Mouse (Mus musculus) CD4-positive naive resting alpha-beta T cell, adult 76 days (primary cell): Measurements from ENCODE around the gene Ssr2. TPM values are rescaled to one million over a fixed set of nuclear protein-coding genes. Genes with fewer than 3 reads are reported as not detected.

Experiments
- total RNA-seq: library from RNA; stranded (reverse); gene quantifications from one replicate; pipeline ENCODE4 v1.2.4, GENCODE M21; 2023

The Ssr2 gene
- total RNA-seq = 61.2 TPM

GRCm38 (mm10) chr3:88575540-88575939 lies at the start of gene Ssr2:
Gene Ssr2, plus strand, starts transcription at chr3:88575876.

GRCm38 (mm10) chr3:88532299-88532674 lies 43.4 kb upstream of the Ssr2 start, which contains the start of gene Mex3a:
Gene Mex3a, plus strand, starts transcription at chr3:88532395.

GRCm38 (mm10) chr3:88548180-88548917 lies 27.3 kb upstream of the Ssr2 start, which contains the start of gene Rab25:
Gene Rab25, minus strand, starts transcription at chr3:88548300.

GRCm38 (mm10) chr3:88552676-88553524 lies 22.8 kb upstream of the Ssr2 start, which contains the start of gene Lamtor2:
Gene Lamtor2, minus strand, starts transcription at chr3:88553074.

GRCm38 (mm10) chr3:88553525-88553879 lies 22.2 kb upstream of the Ssr2 start, which contains the start of gene Ubqln4:
Gene Ubqln4, plus strand, starts transcription at chr3:88553758.

GRCm38 (mm10) chr3:88605666-88606065 lies 30.0 kb downstream of the Ssr2 start, which contains the start of gene Arhgef2:
Gene Arhgef2, plus strand, starts transcription at chr3:88605966.

Other genes starting within 250 kb of the Ssr2 start
- gene Tmem79, start 239.7 kb upstream of the Ssr2 start, total RNA-seq = 0.62 TPM
- 131 TPM for gene Smg5, start 239.6 kb upstream of the Ssr2 start, total RNA-seq
- gene Paqr6, start 211.3 kb upstream of the Ssr2 start, total RNA-seq = not detected
- gene Bglap3, start 203.1 kb upstream of the Ssr2 start, total RNA-seq = not detected
- gene Bglap2, start 197.2 kb upstream of the Ssr2 start, total RNA-seq = not detected
- gene Bglap, start 191.4 kb upstream of the Ssr2 start, total RNA-seq = not detected
- 49.6 TPM for gene Pmf1, start 165.5 kb upstream of the Ssr2 start, total RNA-seq
- gene Slc25a44, start 150.7 kb upstream of the Ssr2 start, total RNA-seq = 17.2 TPM
- gene Sema4a, start 114.7 kb upstream of the Ssr2 start, total RNA-seq = 87.3 TPM
- gene Lmna, start 65.9 kb upstream of the Ssr2 start, total RNA-seq = 33.3 TPM
- 2.3 TPM for gene Mex3a, start 43.5 kb upstream of the Ssr2 start, total RNA-seq
- gene Rab25, start 27.6 kb upstream of the Ssr2 start, total RNA-seq = not detected
- 60.5 TPM for gene Lamtor2, start 22.8 kb upstream of the Ssr2 start, total RNA-seq
- gene Ubqln4, start 22.1 kb upstream of the Ssr2 start, total RNA-seq = 48.9 TPM
- 137 TPM for gene Arhgef2, start 30.1 kb downstream of the Ssr2 start, total RNA-seq
- gene Rxfp4, start 77.3 kb downstream of the Ssr2 start, total RNA-seq = not detected
- 112 TPM for gene Khdc4, start 109.9 kb downstream of the Ssr2 start, total RNA-seq
- gene Rit1, start 141.0 kb downstream of the Ssr2 start, total RNA-seq = 30.9 TPM
- 6.2 TPM for gene Syt11, start 199.3 kb downstream of the Ssr2 start, total RNA-seq